ENCODE assay signal across 4 mouse cellular contexts in the genomic region with DNA sequence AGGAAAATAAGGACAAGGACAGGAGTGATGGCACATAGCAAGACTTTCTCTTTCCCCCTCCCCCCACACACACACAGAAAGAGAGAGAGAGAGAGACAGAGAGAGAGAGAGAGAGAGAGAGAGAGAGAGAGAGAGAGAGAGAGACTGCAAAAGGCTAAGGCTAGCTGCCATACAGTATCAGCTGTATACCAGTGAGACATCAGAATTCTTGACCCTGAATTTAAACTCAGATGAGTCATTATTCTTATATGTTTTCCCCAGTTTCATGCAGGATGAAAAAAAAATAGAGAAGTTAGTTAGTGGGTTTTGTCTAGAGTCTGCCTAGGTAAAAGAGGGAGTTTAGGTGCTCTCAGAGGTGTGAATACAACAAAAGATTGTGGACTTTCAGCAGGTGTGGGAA. TPM values are rescaled to one million over a fixed set of nuclear protein-coding genes. Genes with fewer than 3 reads are reported as not detected.
DNase-seq lines count a peak whose midpoint lies in the region; ATAC-seq and TF ChIP-seq lines count a peak whose summit lies in the region.
"Not testable (repeated sequence)": the region's sequence is repeated elsewhere in the genome, so short reads cannot be mapped to it uniquely, and the experiment has no call there.

No protein-coding gene starts in this region.

- not testable (repeated sequence) for H3K36me3 ChIP-seq in heart, embryonic 13.5 days

- not testable (repeated sequence) for H3K4me1 ChIP-seq in embryonic fibroblast, embryonic 13.5 days (ENCODE audit: control insufficient read depth, insufficient read depth, low read length)
- H3K4me1 ChIP-seq in heart, embryonic 13.5 days, result peaks cover 34% of the 10 kb centered on the region

- H3K9ac ChIP-seq in heart, embryonic 13.5 days, result not testable (repeated sequence)

- peak overlapping the region; percentile 71; the same call in 1 of the 2 replicates for H3K27ac ChIP-seq in embryonic fibroblast, embryonic 13.5 days (ENCODE audit: insufficient read depth, low read length)
- not testable (repeated sequence) for H3K27ac ChIP-seq in heart, embryonic 13.5 days (replicated peaks)

- TF ChIP-seq POLR2A in embryonic fibroblast, embryonic 13.5 days (IDR thresholded peaks at IDR 0.05; ENCODE audit: low read depth, low read length), result not testable (repeated sequence)

- not testable (repeated sequence) for H3K4me3 ChIP-seq in embryonic fibroblast, embryonic 13.5 days (ENCODE audit: insufficient read depth, low read length); heart, embryonic 13.5 days

- H3K4me2 ChIP-seq in heart, embryonic 13.5 days, result not testable (repeated sequence)

- H3K27me3 ChIP-seq in heart, embryonic 13.5 days (replicated peaks), result not testable (repeated sequence)

- TF ChIP-seq CTCF in embryonic fibroblast, embryonic 13.5 days (IDR thresholded peaks at IDR 0.05; ENCODE audit: borderline replicate concordance, insufficient read depth, low read length), result not testable (repeated sequence)

- not testable (repeated sequence) for H3K9me3 ChIP-seq in heart, embryonic 13.5 days

- 0 out of 2 replicates have a peak, but pooled peaks have one; percentile 16 for ATAC-seq in heart, embryonic 13.5 days (ENCODE audit: extremely low read depth, insufficient number of reproducible peaks, low FRiP score, low TSS enrichment)
- ATAC-seq in megakaryocyte progenitor cell, adult 5-6 weeks (replicated peaks; ENCODE audit: poor library complexity), result peak; percentile 4; the same call in 1 of the 2 replicates

- peak; percentile 64 for DNase-seq in 416B (ENCODE audit: low read depth)

RNA-seq across cellular contexts. Expression of a gene that starts 18.7 kb away (rescaled TPM):
- 60.0 and 87.5 TPM in 2 replicates for polyA plus RNA-seq in embryonic fibroblast, embryonic 13.5 days (2011; ENCODE audit: insufficient read length, low read depth, missing spikeins)
- 57.3 and 64.0 TPM in 2 replicates for polyA plus RNA-seq in heart, embryonic 13.5 days (2015; fragmentation: Nextera tagmentation; extraction: Ambion mirVana)
- total RNA-seq in megakaryocyte progenitor cell, adult 5-6 weeks (2015), result 26.8 and 27.9 TPM in 2 replicates
- 29.7 and 67.5 TPM in 2 replicates for total RNA-seq in megakaryocyte progenitor cell, adult 5-6 weeks (2017)
